13 mouse cellular contexts compared by ENCODE assay signal in genomic region chr17:27793144-27793543, GRCm38 (mm10). TPM values are rescaled to one million over a fixed set of nuclear protein-coding genes. Genes with fewer than 3 reads are reported as not detected.
DNase-seq lines count a peak whose midpoint lies in the region; ATAC-seq and TF ChIP-seq lines count a peak whose summit lies in the region.
"Had no signal": no experiment of that assay in that cellular context is flagged by ENCODE, and none has a peak within 500 bp of the region (broad histone marks: within the 10 kb centered on the region; RNA-seq: fewer than 3 reads in every experiment).

No protein-coding gene starts in this region.

- 56% methylated on average over 6 of the region's 6 CpGs for WGBS in heart, adult 2 months
- WGBS in lung, postnatal 0 days: 54% methylated on average over 6 of the region's 6 CpGs

- intact Hi-C loops in heart, adult 2 months (cut with DNase I): no loop called here

- no peak for TF ChIP-seq POLR2A in heart, adult 2 months (IDR thresholded peaks at IDR 0.05; ENCODE audit: insufficient read depth, low read depth, low read length)

- H3K4me2 ChIP-seq in lung, postnatal 0 days (replicated peaks; ENCODE audit: low read depth, low read length): no peak overlapping the region
- H3K4me2 ChIP-seq: neural tube, embryonic 13.5 days; stomach, embryonic 15.5 days had no signal

- DNase-seq in heart, adult 2 months: peak; percentile 43 to 56
- no peak for DNase-seq in heart, adult 8-10 months (ENCODE audit: low spot score)
- DNase-seq in adrenal gland, postnatal 14 days: peak; percentile 70
- peak; percentile 79 to 80 for DNase-seq in kidney, adult 8-10 months
- peak; percentile 86 for DNase-seq in lung, postnatal 0 days (ENCODE audit: low spot score)
- DNase-seq in testis, postnatal 14 days (ENCODE audit: low spot score): no peak
- no peak for DNase-seq in spleen, postnatal 36 days (ENCODE audit: low spot score in 2 of 2)

- H3K27me3 ChIP-seq in heart, adult 2 months (ENCODE audit: control insufficient read depth, insufficient read depth, low read length): no peaks in the 10 kb centered on the region
- no peaks in the 10 kb centered on the region for H3K27me3 ChIP-seq in lung, postnatal 0 days (replicated peaks; ENCODE audit: insufficient read depth, low read length)
- H3K27me3 ChIP-seq: neural tube, embryonic 13.5 days; stomach, embryonic 15.5 days had no signal

- H3K79me2 ChIP-seq in heart, adult 2 months (replicated peaks; ENCODE audit: control insufficient read depth, insufficient read depth, low read length): peaks cover 6% of the 10 kb centered on the region

- TF ChIP-seq EP300 in heart, adult 2 months (IDR thresholded peaks at IDR 0.05; ENCODE audit: insufficient read depth, low read depth, low read length): no peak
- TF ChIP-seq EP300 in lung, postnatal 0 days (IDR thresholded peaks at IDR 0.05): peak; percentile 62

- no peak overlapping the region for H3K9ac ChIP-seq in heart, adult 2 months (ENCODE audit: low read depth, low read length)
- H3K9ac ChIP-seq in lung, postnatal 0 days (replicated peaks; ENCODE audit: low read depth): no peak overlapping the region
- H3K9ac ChIP-seq: neural tube, embryonic 13.5 days; stomach, embryonic 15.5 days had no signal

- TF ChIP-seq CTCF in heart, adult 2 months (IDR thresholded peaks at IDR 0.05): no peak
- no peak for TF ChIP-seq CTCF in lung, postnatal 0 days (IDR thresholded peaks at IDR 0.05)

- peak; percentile 89 for ATAC-seq in lung, postnatal 0 days
- no peak for ATAC-seq in inflammation-experienced regulatory T-cells, adult 6 months
- ATAC-seq: CD4-positive, CD25-positive, alpha-beta regulatory T cell, adult 4 months; hindbrain, postnatal 0 days had no signal

- no peaks in the 10 kb centered on the region for H3K36me3 ChIP-seq in heart, adult 2 months (ENCODE audit: control insufficient read depth, insufficient read depth, low read length)
- no peaks in the 10 kb centered on the region for H3K36me3 ChIP-seq in lung, postnatal 0 days (ENCODE audit: insufficient read depth, low read length)
- H3K36me3 ChIP-seq: stomach, embryonic 15.5 days had no signal

- H3K4me3 ChIP-seq in heart, adult 2 months: no peak overlapping the region
- no peak overlapping the region for H3K4me3 ChIP-seq in lung, postnatal 0 days (ENCODE audit: low read depth, low read length)
- H3K4me3 ChIP-seq: erythroblast, embryonic 14.5 days; neural tube, embryonic 13.5 days; stomach, embryonic 15.5 days had no signal

- H3K27ac ChIP-seq in heart, adult 2 months: peak overlapping the region; percentile 55
- peak overlapping the region; percentile 51 for H3K27ac ChIP-seq in lung, postnatal 0 days (ENCODE audit: low read length)
- H3K27ac ChIP-seq: hindbrain, postnatal 0 days; neural tube, embryonic 13.5 days had no signal

- H3K4me1 ChIP-seq in heart, adult 2 months (ENCODE audit: control insufficient read depth, insufficient read depth, low read length): peaks cover 32% of the 10 kb centered on the region
- H3K4me1 ChIP-seq in lung, postnatal 0 days (ENCODE audit: insufficient read depth, low read depth, low read length): peaks cover 16% of the 10 kb centered on the region

- H3K9me3 ChIP-seq in lung, postnatal 0 days (ENCODE audit: low read length): no peaks in the 10 kb centered on the region
- H3K9me3 ChIP-seq: neural tube, embryonic 13.5 days; stomach, embryonic 15.5 days had no signal

RNA-seq across cellular contexts. Expression of gene D17Wsu92e, which starts 27.3 kb away (rescaled TPM):
- 100 to 1,000 TPM; 136 to 151 TPM for total RNA-seq in heart, adult 2 months (2021)
- polyA plus RNA-seq in heart, adult 2 months (2012; rRNA removed): 112 and 163 TPM in 2 replicates
- 100 to 1,000 TPM; 150 to 171 (median 156) TPM for total RNA-seq in heart, adult 8-10 months (2022)
- total RNA-seq in adrenal gland, postnatal 14 days (2021): 142 and 151 TPM in 2 replicates
- 17.6 and 20.3 TPM in 2 replicates for polyA plus RNA-seq in lung, postnatal 0 days (2015; fragmentation: Nextera tagmentation; extraction: Ambion mirVana)
- 10 to 100 TPM; 12.0 to 15.9 (median 14.3) TPM for polyA plus RNA-seq in inflammation-experienced regulatory T-cells, adult 6 months (2017; shearing (Covaris generic))

RNA-seq across cellular contexts. Expression of gene Snrpc, which starts 44.8 kb away (rescaled TPM):
- total RNA-seq in heart, adult 2 months (2021): 10 to 100 TPM; 44.5 to 55.2 TPM
- 43.4 and 52.4 TPM in 2 replicates for polyA plus RNA-seq in heart, adult 2 months (2012; rRNA removed)
- 10 to 100 TPM; 39.9 to 48.3 (median 47.0) TPM for total RNA-seq in heart, adult 8-10 months (2022)
- total RNA-seq in adrenal gland, postnatal 14 days (2021): 93.1 and 94.6 TPM in 2 replicates
- 172 and 185 TPM in 2 replicates for polyA plus RNA-seq in lung, postnatal 0 days (2015; fragmentation: Nextera tagmentation; extraction: Ambion mirVana)
- polyA plus RNA-seq in inflammation-experienced regulatory T-cells, adult 6 months (2017; shearing (Covaris generic)): 100 to 1,000 TPM in 1 of 3 experiments, 10 to 100 TPM in 2; 83.3 to 136 (median 92.9) TPM

Comparison
In these comparisons a context has a peak if more than half of its experiments do, and no peak if none do; other contexts are left out.
1. DNase-seq: peak in heart, adult 2 months (2 of 2), adrenal gland, postnatal 14 days (single experiment), kidney, adult 8-10 months (2 of 2) and lung, postnatal 0 days (single experiment); none in heart, adult 8-10 months (single experiment), testis, postnatal 14 days (single experiment) and spleen, postnatal 36 days (0 of 2).